Mouse (Mus musculus) liver, embryonic 14.5 days (tissue): ENCODE measurements around the gene Mrc1.

Source experiments
- CTCF ChIP-seq: IDR thresholded peaks from 2 replicates; pipeline ENCODE4 v1.5.1; 2016; ENCODE audit warnings: antibody characterized with exemption, low read depth, control low read depth
- EP300 ChIP-seq: IDR thresholded peaks from 2 replicates; pipeline ENCODE4 v1.6.1; 2016; ENCODE audit warnings: antibody characterized with exemption, low read depth

GRCm38 (mm10) chr2:14204308-14204707 is 24.9 kb upstream of the Mrc1 start:
- no peak for TF ChIP-seq CTCF
- no peak for TF ChIP-seq EP300
